Mouse (Mus musculus) midbrain, embryonic 12.5 days (tissue): ENCODE data around the gene Vps41. TPM values are rescaled to one million over a fixed set of nuclear protein-coding genes. Genes with fewer than 3 reads are reported as not detected.

Experiments used
- ATAC-seq: fragments of 200-750 bp; cut with Nextera tagmentation; 2 replicates; pipeline ENCODE4 v1.8.0; 2017; ENCODE audit warnings: low read depth, moderate TSS enrichment, moderate library complexity; ENCODE audit not compliant: low FRiP score
- H3K27ac ChIP-seq: fragments of 300-500 bp; sonication (generic); replicated peaks from 2 replicates; pipeline ENCODE4 v1.5.1; 2016; ENCODE audit warnings: mild to moderate bottlenecking
- H3K27me3 ChIP-seq: fragments of 300-500 bp; sonication (generic); 2 replicates; pipeline ENCODE4 v1.6.1; 2016; ENCODE audit warnings: mild to moderate bottlenecking
- H3K36me3 ChIP-seq: fragments of 300-500 bp; sonication (generic); 2 replicates; pipeline ENCODE4 v1.6.1; 2016
- H3K4me1 ChIP-seq: fragments of 300-500 bp; sonication (generic); 2 replicates; pipeline ENCODE4 v1.6.1; 2016
- H3K4me2 ChIP-seq: fragments of 300-500 bp; sonication (generic); replicated peaks from 2 replicates; pipeline ENCODE4 v1.6.1; 2016; ENCODE audit warnings: mild to moderate bottlenecking, moderate library complexity
- H3K4me3 ChIP-seq: fragments of 300-500 bp; sonication (generic); 2 replicates; pipeline ENCODE4 v1.5.1; 2016; ENCODE audit warnings: mild to moderate bottlenecking
- H3K9ac ChIP-seq: fragments of 300-500 bp; sonication (generic); replicated peaks from 2 replicates; pipeline ENCODE4 v1.6.1; 2016; ENCODE audit warnings: mild to moderate bottlenecking, moderate library complexity
- H3K9me3 ChIP-seq: fragments of 300-500 bp; sonication (generic); 2 replicates; pipeline ENCODE4 v1.6.1; 2016; ENCODE audit warnings: mild to moderate bottlenecking
- WGBS: fragments of 180-500 bp; shearing (Covaris S2); methylation state at CpG from one replicate; pipeline ENCODE4 v1.1.7; 2016; 5-methylcytosine and 5-hydroxymethylcytosine counted together
- polyA plus RNA-seq: library from polyadenylated mRNA; unstranded; fragments of >200 nt; fragmentation: Nextera tagmentation; extraction: Ambion mirVana; gene quantifications from 2 replicates; pipeline ENCODE4 v1.2.1, GENCODE M21; 2016

Gene Vps41
- polyA plus RNA-seq = 107 and 108 TPM in 2 replicates

DNA sequence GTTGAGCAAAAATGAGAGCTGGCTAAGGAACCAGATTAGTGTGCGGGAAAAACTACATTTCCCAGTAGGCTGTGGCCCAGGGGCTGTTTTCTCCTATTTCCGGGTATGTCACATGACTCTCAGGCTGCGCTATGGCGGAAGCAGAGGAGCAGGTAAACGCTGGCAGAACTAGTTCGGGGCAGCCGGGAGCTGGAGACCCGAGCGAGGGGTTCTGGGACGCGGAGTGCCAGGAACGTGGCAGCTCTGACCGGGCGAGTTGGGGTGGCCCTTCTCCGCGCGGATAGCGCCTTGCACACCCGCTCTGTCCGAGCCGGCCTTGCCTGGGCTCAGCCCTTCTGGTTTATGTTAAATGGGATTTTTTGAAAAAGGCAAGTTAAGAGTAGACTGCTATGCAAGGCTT is at the start of gene Vps41:
TSS of gene Vps41 (plus strand) at position 102 of the 400 bp plus-strand sequence.
- Histone ChIP-seq H3K27me3 (no peaks in the 10 kb centered on the region), H3K4me1 (peaks cover 4% of the 10 kb centered on the region), H3K27ac (0 out of 2 replicates have a peak within 1 kb of the TSS, but pooled peaks have one; percentile 39), H3K9ac (peak within 1 kb of the TSS; percentile 77), H3K4me2 (peak within 1 kb of the TSS; percentile 52), H3K9me3 (no peaks in the 10 kb centered on the region), H3K4me3 (peak within 1 kb of the TSS; percentile 87), H3K36me3 (no peaks in the 10 kb centered on the region)
- ATAC-seq = peak; percentile 99
- under 1% methylated on average over 21 of the region's 21 CpGs for WGBS

DNA sequence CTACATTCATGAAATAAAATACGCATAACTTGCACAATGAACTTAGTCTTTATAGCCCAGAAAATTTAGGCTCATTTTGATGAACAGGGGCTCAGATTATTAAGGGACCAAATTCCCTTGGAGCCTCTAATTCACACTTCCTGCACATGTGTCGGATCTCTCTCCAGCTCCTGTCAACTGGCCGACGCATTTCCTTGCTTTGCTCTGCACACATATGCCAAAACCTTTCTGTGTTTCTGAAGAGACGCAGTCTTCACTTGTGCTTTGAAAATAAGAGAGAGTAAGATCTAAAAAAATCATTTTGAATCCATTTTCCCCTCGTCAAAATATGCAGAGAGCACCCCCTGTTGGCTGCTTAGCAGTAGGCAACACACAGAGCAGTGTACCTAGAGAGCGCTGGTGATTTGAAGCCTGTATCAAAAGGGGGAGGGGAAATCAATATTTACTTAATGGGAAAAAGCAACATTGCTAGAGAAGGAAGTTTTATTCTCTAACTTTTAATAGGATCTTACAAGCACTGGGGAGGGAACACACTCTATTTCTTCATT is 18.5 kb upstream of the Vps41 start:
- H3K27ac ChIP-seq = no peak overlapping the region
- H3K27me3 ChIP-seq = no peaks in the 10 kb centered on the region
- H3K4me2 ChIP-seq = no peak overlapping the region
- peak; percentile 69 for ATAC-seq
- H3K9ac ChIP-seq = no peak overlapping the region
- no peaks in the 10 kb centered on the region for H3K36me3 ChIP-seq
- no peak overlapping the region for H3K4me3 ChIP-seq
- H3K9me3 ChIP-seq = no peaks in the 10 kb centered on the region
- H3K4me1 ChIP-seq = no peaks in the 10 kb centered on the region
- WGBS = 48% methylated on average over 7 of the region's 7 CpGs

DNA sequence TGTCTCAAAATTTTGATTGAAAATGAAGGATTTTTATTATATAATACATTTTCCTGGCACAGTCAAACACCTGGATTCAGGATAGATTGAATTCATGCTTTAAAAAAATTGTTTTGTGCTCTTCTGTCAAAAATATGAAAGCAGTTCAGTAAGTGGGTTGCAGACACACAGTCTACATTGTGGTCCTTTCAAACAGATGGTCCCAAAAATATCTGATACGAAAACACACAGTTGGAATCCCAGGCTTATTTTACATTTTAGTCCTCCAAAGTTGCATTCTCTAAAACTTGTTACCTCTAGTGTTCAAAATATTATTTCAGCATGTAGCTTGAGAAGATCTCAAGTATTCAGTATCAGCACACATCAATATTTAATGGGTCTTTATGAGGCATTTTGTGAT is 5.4 kb upstream of the Vps41 start:
- Histone ChIP-seq H3K4me2 (no peak overlapping the region), H3K4me1 (no peaks in the 10 kb centered on the region), H3K4me3 (no peak overlapping the region), H3K9ac (no peak overlapping the region), H3K27ac (no peak overlapping the region), H3K9me3 (no peaks in the 10 kb centered on the region), H3K36me3 (no peaks in the 10 kb centered on the region), H3K27me3 (no peaks in the 10 kb centered on the region)
- no peak for ATAC-seq
- WGBS = 91% methylated on average over 1 of the region's 1 CpGs

DNA sequence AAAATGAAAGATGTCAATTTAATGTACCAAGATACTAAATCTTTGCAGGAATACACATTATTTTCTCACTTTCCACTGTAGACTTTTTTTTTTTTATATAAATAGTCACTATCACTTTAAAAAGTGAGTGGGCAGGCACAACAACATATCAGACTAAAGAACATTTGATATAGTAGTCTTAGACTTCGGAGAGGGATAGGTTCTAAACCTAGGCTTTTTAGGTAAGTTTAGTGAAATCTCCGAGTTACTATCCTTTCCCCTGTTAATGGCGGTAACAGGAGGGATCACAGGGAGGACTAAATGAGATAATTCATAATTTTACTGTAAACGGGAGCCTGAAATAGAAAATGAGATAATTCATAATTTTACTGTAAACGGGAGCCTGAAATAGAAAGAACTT is 379 bp upstream of the Vps41 start:
- Histone ChIP-seq H3K9me3 (no peaks in the 10 kb centered on the region), H3K4me1 (peaks cover 4% of the 10 kb centered on the region), H3K9ac (no peak overlapping the region), H3K4me3 (no peak overlapping the region), H3K4me2 (peak overlapping the region; percentile 52; the same call in 1 of the 2 replicates), H3K36me3 (no peaks in the 10 kb centered on the region), H3K27ac (no peak overlapping the region), H3K27me3 (no peaks in the 10 kb centered on the region)
- WGBS = 49% methylated on average over 5 of the region's 5 CpGs
- ATAC-seq = peak; percentile 44

DNA sequence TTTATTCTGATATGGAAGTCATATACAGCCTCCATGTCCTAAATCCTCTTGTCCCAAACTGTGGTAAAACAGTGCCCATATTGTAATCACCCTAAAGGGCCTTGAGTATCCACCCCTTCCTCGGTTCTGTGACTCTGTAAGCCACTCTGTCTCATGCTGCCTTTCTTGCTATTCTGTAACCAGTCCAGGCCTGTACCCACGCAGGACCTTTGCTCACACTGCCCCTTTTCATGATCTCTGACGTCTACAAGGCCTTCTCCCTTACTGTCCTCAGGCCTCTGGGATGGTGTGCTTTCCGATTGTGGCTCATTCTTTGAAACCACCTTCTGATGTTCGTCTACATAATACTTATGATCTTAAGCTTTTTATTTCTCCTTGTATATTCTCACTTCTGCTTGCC is 1.4 kb downstream of the Vps41 start:
- H3K4me3 ChIP-seq = no peak overlapping the region
- peaks cover 4% of the 10 kb centered on the region for H3K4me1 ChIP-seq
- H3K27me3 ChIP-seq = no peaks in the 10 kb centered on the region
- H3K36me3 ChIP-seq = no peaks in the 10 kb centered on the region
- no peak overlapping the region for H3K27ac ChIP-seq
- H3K4me2 ChIP-seq = 0 out of 2 replicates have a peak overlapping the region, but pooled peaks have one; percentile 52
- no peaks in the 10 kb centered on the region for H3K9me3 ChIP-seq
- no peak for ATAC-seq
- no peak overlapping the region for H3K9ac ChIP-seq
- 84% methylated on average over 5 of the region's 5 CpGs for WGBS

DNA sequence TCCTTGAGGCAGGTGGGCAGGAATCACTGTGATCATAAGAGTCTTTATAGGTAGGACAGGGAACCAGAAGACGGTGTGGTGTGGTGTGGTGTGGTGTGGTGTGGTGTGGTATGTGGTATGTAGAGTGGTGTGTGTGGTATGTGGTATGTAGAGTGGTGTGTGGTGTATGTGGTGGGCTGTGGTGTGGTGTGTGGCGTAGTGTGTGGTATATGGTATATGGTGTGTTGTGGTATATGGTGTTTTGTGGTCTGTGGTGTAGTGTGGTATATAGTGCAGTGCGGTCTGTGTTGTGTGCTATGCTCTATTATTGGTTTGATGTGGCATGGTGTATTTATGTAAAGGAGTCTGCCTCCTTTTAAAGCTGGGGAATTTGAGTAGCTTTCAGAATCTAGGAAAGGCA is 13.6 kb downstream of the Vps41 start:
- no peak overlapping the region for H3K9ac ChIP-seq
- H3K4me3 ChIP-seq = no peak overlapping the region
- H3K36me3 ChIP-seq = peaks cover 7% of the 10 kb centered on the region
- ATAC-seq = no peak
- peaks cover 3% of the 10 kb centered on the region; the same call in 1 of the 2 replicates for H3K9me3 ChIP-seq
- H3K4me1 ChIP-seq = no peaks in the 10 kb centered on the region
- 100% methylated on average over 3 of the region's 3 CpGs for WGBS
- H3K27ac ChIP-seq = no peak overlapping the region
- H3K27me3 ChIP-seq = no peaks in the 10 kb centered on the region
- H3K4me2 ChIP-seq = no peak overlapping the region

DNA sequence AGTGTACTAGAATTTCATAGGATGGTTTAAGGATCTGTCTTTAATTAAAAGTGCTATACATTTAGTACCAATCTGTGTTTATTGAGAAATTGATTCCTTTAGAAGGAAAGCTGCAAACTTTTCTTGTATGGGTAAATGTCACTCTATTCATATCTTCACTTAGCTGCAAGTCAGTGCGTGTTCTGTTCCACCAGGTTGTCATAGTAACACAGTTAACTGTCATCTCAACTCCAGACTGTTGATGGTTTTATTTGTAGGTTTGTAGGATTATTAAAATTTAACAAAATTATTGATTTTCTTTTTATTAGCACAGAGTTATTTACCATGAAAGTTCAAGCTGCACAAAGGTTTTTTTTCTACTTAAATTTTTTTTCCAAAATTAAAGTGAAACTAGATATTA is 19.5 kb downstream of the Vps41 start:
- H3K27ac ChIP-seq = no peak overlapping the region
- 72% methylated on average over 1 of the region's 1 CpGs for WGBS
- H3K4me1 ChIP-seq = no peaks in the 10 kb centered on the region
- no peak for ATAC-seq
- H3K27me3 ChIP-seq = no peaks in the 10 kb centered on the region
- peaks cover 5% of the 10 kb centered on the region; the same call in 1 of the 2 replicates for H3K9me3 ChIP-seq
- peaks cover 24% of the 10 kb centered on the region for H3K36me3 ChIP-seq
- no peak overlapping the region for H3K4me3 ChIP-seq
- no peak overlapping the region for H3K9ac ChIP-seq
- no peak overlapping the region for H3K4me2 ChIP-seq

DNA sequence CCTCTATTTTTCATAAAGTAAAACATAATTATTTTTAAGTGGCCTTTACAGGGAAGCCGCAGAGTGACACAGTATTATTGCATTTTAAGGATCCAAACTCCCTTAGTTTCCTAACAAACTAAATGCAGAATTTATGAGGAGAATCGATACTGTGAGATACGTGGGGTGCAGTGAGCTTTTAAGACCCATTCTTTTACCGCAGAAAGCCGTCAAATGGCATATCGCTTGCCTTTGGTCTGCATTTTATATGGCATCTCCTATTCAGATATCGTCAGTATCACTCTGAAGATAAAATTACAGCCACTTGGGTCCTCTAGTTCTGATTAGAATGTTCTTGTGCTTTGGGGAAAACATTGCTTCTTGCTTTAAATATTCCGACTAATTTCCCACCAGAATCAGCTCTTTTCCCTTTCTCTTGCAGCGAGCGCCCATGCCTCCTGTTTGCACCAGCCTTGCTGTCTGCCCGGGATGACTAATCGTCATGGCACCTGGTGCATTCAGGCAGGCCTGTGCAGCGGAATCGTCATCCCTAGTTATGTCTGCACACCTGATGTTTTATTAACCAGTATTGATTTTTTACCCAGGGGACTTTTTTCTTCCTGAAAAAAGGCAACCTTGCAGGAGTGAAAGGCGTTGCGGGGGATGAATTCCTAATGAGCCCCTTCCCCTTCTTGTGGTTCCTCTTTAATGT is 26.6 kb downstream of the Vps41 start:
- Histone ChIP-seq H3K4me2 (peak overlapping the region; percentile 22), H3K27ac (peak overlapping the region; percentile 71), H3K36me3 (peaks cover 25% of the 10 kb centered on the region), H3K4me3 (no peak overlapping the region), H3K27me3 (no peaks in the 10 kb centered on the region), H3K9ac (no peak overlapping the region), H3K4me1 (no peaks in the 10 kb centered on the region), H3K9me3 (peaks cover 5% of the 10 kb centered on the region; the same call in 1 of the 2 replicates)
- WGBS = 69% methylated on average over 16 of the region's 16 CpGs
- peak; percentile 92 for ATAC-seq

DNA sequence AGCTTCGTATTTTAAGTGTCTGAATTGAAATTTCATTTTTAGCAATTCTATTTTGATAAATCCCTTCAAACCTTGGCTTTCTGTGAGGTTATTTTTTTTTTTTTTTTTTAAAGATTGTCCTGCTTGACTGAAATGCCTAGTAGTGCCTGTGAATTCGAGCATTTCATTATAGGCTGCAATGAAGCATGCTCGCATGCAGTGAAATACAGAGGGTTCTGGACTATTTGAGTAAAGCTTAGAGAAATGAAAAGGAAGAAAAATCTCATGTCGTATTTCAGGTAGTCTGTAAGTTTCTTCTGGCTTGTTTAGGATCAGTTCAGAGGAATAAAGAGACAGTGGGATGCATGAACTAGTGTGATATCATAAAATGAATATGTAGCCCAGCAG is 27.2 kb downstream of the Vps41 start:
- Histone ChIP-seq H3K9me3 (peaks cover 5% of the 10 kb centered on the region; the same call in 1 of the 2 replicates), H3K4me2 (peak overlapping the region; percentile 22; the same call in 1 of the 2 replicates), H3K27me3 (no peaks in the 10 kb centered on the region), H3K27ac (peak overlapping the region; percentile 71), H3K4me3 (no peak overlapping the region), H3K9ac (no peak overlapping the region), H3K36me3 (peaks cover 25% of the 10 kb centered on the region), H3K4me1 (no peaks in the 10 kb centered on the region)
- ATAC-seq = peak; percentile 28
- WGBS = 64% methylated on average over 4 of the region's 4 CpGs

DNA sequence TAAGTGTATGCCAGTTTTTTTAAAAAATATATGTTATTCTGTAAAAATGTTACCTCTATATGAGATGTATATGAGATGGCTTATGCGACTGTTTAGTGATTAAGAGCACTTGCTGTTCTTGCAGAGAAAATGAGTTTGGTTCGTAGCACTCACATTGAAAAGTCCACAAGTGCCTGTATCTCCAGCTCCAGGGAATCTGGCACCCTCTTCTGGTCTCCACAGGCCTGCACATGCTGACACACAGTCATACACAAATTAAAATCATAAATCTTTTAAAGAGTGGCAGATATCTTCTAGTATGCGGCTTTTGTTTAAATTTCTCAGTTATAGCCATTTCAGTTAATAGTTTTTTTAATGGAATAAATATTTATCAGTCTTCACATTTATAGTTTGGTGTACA is 40.9 kb downstream of the Vps41 start:
- Histone ChIP-seq H3K4me3 (no peak overlapping the region), H3K36me3 (no peaks in the 10 kb centered on the region), H3K4me2 (no peak overlapping the region), H3K9ac (no peak overlapping the region), H3K27me3 (no peaks in the 10 kb centered on the region), H3K27ac (no peak overlapping the region), H3K4me1 (no peaks in the 10 kb centered on the region), H3K9me3 (no peaks in the 10 kb centered on the region)
- WGBS = 82% methylated on average over 3 of the region's 3 CpGs
- no peak for ATAC-seq

DNA sequence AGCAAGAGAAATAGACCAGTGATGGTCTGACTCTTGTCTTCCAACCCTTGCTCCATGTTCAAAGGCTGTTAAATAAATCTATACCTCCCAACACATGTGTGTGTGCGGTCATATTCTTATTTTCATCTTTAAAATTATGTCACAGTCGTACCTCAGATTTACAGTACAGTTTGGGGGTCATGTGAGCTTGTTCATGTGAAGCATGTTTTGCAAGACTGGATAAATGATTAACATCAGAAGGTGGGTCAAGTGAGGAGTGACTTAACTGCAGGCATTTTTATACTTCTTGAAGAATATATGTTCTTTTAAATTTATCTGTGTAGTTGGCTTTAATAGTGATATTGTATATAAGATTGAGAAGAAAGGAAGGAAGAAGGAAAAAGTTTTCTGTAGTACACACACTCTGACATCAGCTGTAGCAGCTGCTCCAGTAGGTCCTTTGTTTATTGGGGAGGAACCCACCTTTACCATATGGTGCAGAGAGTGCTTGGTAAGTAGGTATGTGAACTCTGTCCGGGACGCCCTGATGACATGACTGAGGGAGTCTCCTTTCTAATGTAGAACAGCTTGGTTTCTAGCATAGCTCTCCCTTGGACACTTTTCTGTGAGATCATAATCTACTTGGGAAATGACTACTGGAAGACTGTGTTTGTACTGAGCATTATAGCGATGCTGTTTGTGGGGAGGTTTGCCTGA is 42.4 kb downstream of the Vps41 start:
- H3K36me3 ChIP-seq = no peaks in the 10 kb centered on the region
- ATAC-seq = no peak
- no peaks in the 10 kb centered on the region for H3K27me3 ChIP-seq
- 92% methylated on average over 5 of the region's 5 CpGs for WGBS
- no peaks in the 10 kb centered on the region for H3K4me1 ChIP-seq
- no peak overlapping the region for H3K4me2 ChIP-seq
- no peak overlapping the region for H3K4me3 ChIP-seq
- H3K9me3 ChIP-seq = no peaks in the 10 kb centered on the region
- no peak overlapping the region for H3K27ac ChIP-seq
- H3K9ac ChIP-seq = no peak overlapping the region

DNA sequence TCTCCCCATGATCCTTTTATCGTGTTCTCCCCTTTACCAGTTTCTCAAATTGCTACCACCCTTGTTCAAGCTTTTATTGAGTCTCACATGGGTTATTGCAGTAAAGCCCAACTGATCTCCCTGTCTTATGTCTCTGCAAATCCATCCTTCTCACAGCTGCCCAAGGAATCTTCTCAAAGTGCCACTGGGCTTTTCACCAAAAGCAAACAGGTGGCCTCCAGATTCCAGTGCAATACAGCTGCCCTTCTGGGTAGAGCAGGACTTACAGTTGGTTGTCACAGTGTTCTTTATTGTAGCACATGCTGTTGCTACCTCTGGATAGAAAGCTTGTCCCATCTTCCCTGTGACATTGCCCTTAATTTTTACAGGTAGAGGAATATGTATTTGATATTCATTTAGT is 44.4 kb downstream of the Vps41 start:
- no peak for ATAC-seq
- Histone ChIP-seq H3K9me3 (no peaks in the 10 kb centered on the region), H3K27me3 (no peaks in the 10 kb centered on the region), H3K27ac (no peak overlapping the region), H3K36me3 (no peaks in the 10 kb centered on the region), H3K4me3 (no peak overlapping the region), H3K4me1 (no peaks in the 10 kb centered on the region), H3K9ac (no peak overlapping the region), H3K4me2 (no peak overlapping the region)
- 52% methylated on average over 1 of the region's 1 CpGs for WGBS
